Mouse (Mus musculus) MEL (cell line): ENCODE data around the gene Btbd1.

Source experiments
- CTCF ChIP-seq, 3 experiments: IDR thresholded peaks in 2 of 3; conservative IDR thresholded peaks in 1 of 3; 2 replicates each; pipeline ENCODE4 v1.5.1; 2011 to 2012; ENCODE audit warnings: low read length in 3 of 3, low read depth in 2 of 3, mild to moderate bottlenecking in 2 of 3, improper control_type of control experiment in 1 of 3, inconsistent platforms in 1 of 3, mixed read lengths in 1 of 3, moderate library complexity in 1 of 3; ENCODE audit not compliant: control insufficient read depth in 1 of 3, insufficient read depth in 1 of 3, poor library complexity in 1 of 3, severe bottlenecking in 1 of 3
- EP300 ChIP-seq, 2 experiments: IDR thresholded peaks; 2 replicates each; pipeline ENCODE4 v1.6.1; 2011; ENCODE audit warnings: improper control_type of control experiment in 2 of 2, low read length in 2 of 2, low read depth in 1 of 2, mild to moderate bottlenecking in 1 of 2
- GATA1 ChIP-seq: IDR thresholded peaks from 2 replicates; pipeline ENCODE4 v1.6.1; 2011; ENCODE audit warnings: low read depth, low read length, improper control_type of control experiment
- HCFC1 ChIP-seq: IDR thresholded peaks from 2 replicates; pipeline ENCODE4 v1.6.1; 2012; ENCODE audit warnings: low read depth, mild to moderate bottlenecking, inconsistent platforms, low read length, improper control_type of control experiment, moderate library complexity
- JUND ChIP-seq: IDR thresholded peaks from 2 replicates; pipeline ENCODE4 v1.6.1; 2011; ENCODE audit warnings: low read depth, mild to moderate bottlenecking, improper control_type of control experiment, low read length
- KAT2A ChIP-seq: conservative IDR thresholded peaks from 2 replicates; pipeline ENCODE4 v1.6.1; 2012; ENCODE audit warnings: low read depth, low read length, improper control_type of control experiment, inconsistent platforms
- MXI1 ChIP-seq: IDR thresholded peaks from 2 replicates; pipeline ENCODE4 v1.6.1; 2011; ENCODE audit warnings: mild to moderate bottlenecking, low read depth, low read length, improper control_type of control experiment
- POLR2A ChIP-seq, 2 experiments: IDR thresholded peaks; 2 replicates each; pipeline ENCODE4 v1.6.1; 2011 to 2012; ENCODE audit warnings: low read length in 2 of 2, mild to moderate bottlenecking in 2 of 2, control low read depth in 1 of 2, improper control_type of control experiment in 1 of 2, low read depth in 1 of 2, moderate library complexity in 1 of 2; ENCODE audit not compliant: control insufficient read depth in 1 of 2, insufficient read depth in 1 of 2, poor library complexity in 1 of 2
- POLR2AphosphoS2 ChIP-seq: IDR thresholded peaks from 2 replicates; pipeline ENCODE4 v1.6.1; 2011; ENCODE audit warnings: low read length, improper control_type of control experiment
- USF1 ChIP-seq: IDR thresholded peaks from 2 replicates; pipeline ENCODE4 v1.6.1; 2014; ENCODE audit warnings: low read depth, mild to moderate bottlenecking, inconsistent platforms, low read length, improper control_type of control experiment, moderate library complexity
- USF2 ChIP-seq, 2 experiments: IDR thresholded peaks; 2 replicates each; pipeline ENCODE4 v1.6.1; 2011 to 2012; ENCODE audit warnings: improper control_type of control experiment in 2 of 2, low read length in 2 of 2, borderline replicate concordance in 1 of 2, inconsistent platforms in 1 of 2, low read depth in 1 of 2, mild to moderate bottlenecking in 1 of 2; ENCODE audit not compliant: insufficient read depth in 1 of 2
- ZC3H11A ChIP-seq: IDR thresholded peaks from 2 replicates; pipeline ENCODE4 v1.6.1; 2012; ENCODE audit warnings: low read depth, mild to moderate bottlenecking, inconsistent platforms, low read length, improper control_type of control experiment
- ZMIZ1 ChIP-seq: IDR thresholded peaks from 2 replicates; pipeline ENCODE4 v1.6.1; 2012; ENCODE audit warnings: low read depth, mild to moderate bottlenecking, inconsistent platforms, low read length, improper control_type of control experiment, moderate library complexity
- ZNF384 ChIP-seq: IDR thresholded peaks from 2 replicates; pipeline ENCODE4 v1.6.1; 2012; ENCODE audit warnings: low read depth, mild to moderate bottlenecking, inconsistent platforms, low read length, improper control_type of control experiment

GRCm38 (mm10) chr7:81851706-81852105 lies 22.5 kb upstream of the Btbd1 start:
- no peak for TF ChIP-seq ZMIZ1
- no peak for TF ChIP-seq POLR2A (IDR thresholded peaks at IDR 0.05; ENCODE audit: control insufficient read depth in 1 of 2, insufficient read depth in 1 of 2, low read depth in 1 of 2, low read length in 2 of 2, poor library complexity in 1 of 2)
- no peak for TF ChIP-seq POLR2AphosphoS2
- no peak for TF ChIP-seq KAT2A
- TF ChIP-seq GATA1, result no peak
- no peak for TF ChIP-seq CTCF (IDR thresholded peaks at IDR 0.05 in 2 of 3, conservative IDR thresholded peaks at IDR 0.05 in 1 of 3; ENCODE audit: control insufficient read depth in 1 of 3, insufficient read depth in 1 of 3, low read depth in 2 of 3, low read length in 3 of 3, poor library complexity in 1 of 3, severe bottlenecking in 1 of 3)
- TF ChIP-seq ZNF384, result no peak
- TF ChIP-seq HCFC1, result no peak
- no peak for TF ChIP-seq JUND
- TF ChIP-seq ZC3H11A, result no peak
- TF ChIP-seq USF1, result no peak
- TF ChIP-seq USF2 (IDR thresholded peaks at IDR 0.05; ENCODE audit: borderline replicate concordance in 1 of 2, insufficient read depth in 1 of 2, low read depth in 1 of 2, low read length in 2 of 2), result no peak
- no peak for TF ChIP-seq EP300 (IDR thresholded peaks at IDR 0.05; ENCODE audit: low read depth in 1 of 2, low read length in 2 of 2)
- TF ChIP-seq MXI1, result no peak
